Mouse (Mus musculus) hindbrain, embryonic 11.5 days (tissue): Measurements from ENCODE around the gene Eri3. TPM values are rescaled to one million over a fixed set of nuclear protein-coding genes. Genes with fewer than 3 reads are reported as not detected.

ENCODE experiments used
- ATAC-seq: fragments of 200-750 bp; cut with Nextera tagmentation; 2 replicates; pipeline ENCODE4 v1.8.0; 2017; ENCODE audit warnings: mild to moderate bottlenecking, moderate TSS enrichment, moderate library complexity; ENCODE audit not compliant: low FRiP score
- DNase-seq: peaks from one replicate; pipeline ENCODE4 v3.0.0-alpha.2; 2015; ENCODE audit warnings: low spot score
- H3K27ac ChIP-seq: fragments of 300-500 bp; sonication (generic); 2 replicates; pipeline ENCODE4 v1.5.1; 2014; ENCODE audit warnings: mild to moderate bottlenecking, low read depth, low read length
- H3K27me3 ChIP-seq: fragments of 300-500 bp; sonication (generic); 2 replicates; pipeline ENCODE4 v1.6.1; 2014; ENCODE audit warnings: mild to moderate bottlenecking, low read length, moderate library complexity, mixed read lengths; ENCODE audit not compliant: control insufficient read depth, insufficient read depth
- H3K36me3 ChIP-seq: fragments of 300-500 bp; sonication (generic); 2 replicates; pipeline ENCODE4 v1.6.1; 2014; ENCODE audit warnings: mild to moderate bottlenecking, low read length, moderate library complexity, mixed read lengths; ENCODE audit not compliant: control insufficient read depth, insufficient read depth
- H3K4me1 ChIP-seq: fragments of 300-500 bp; sonication (generic); replicated peaks from 2 replicates; pipeline ENCODE4 v1.6.1; 2014; ENCODE audit warnings: low read length, mixed read lengths; ENCODE audit not compliant: control insufficient read depth, insufficient read depth
- H3K4me2 ChIP-seq: fragments of 300-500 bp; sonication (generic); replicated peaks from 2 replicates; pipeline ENCODE4 v1.6.1; 2014; ENCODE audit warnings: mild to moderate bottlenecking, low read depth, low read length
- H3K4me3 ChIP-seq: fragments of 300-500 bp; sonication (generic); 2 replicates; pipeline ENCODE4 v1.5.1; 2014; ENCODE audit warnings: low read depth, low read length
- H3K9ac ChIP-seq: fragments of 300-500 bp; sonication (generic); 2 replicates; pipeline ENCODE4 v1.6.1; 2014; ENCODE audit warnings: low read depth, low read length
- H3K9me3 ChIP-seq: fragments of 300-500 bp; sonication (generic); 2 replicates; pipeline ENCODE4 v1.6.1; 2016; ENCODE audit warnings: low read length; ENCODE audit not compliant: control insufficient read depth
- WGBS: fragments of 180-500 bp; shearing (Covaris S2); extraction: QIAGEN DNeasy Blood & Tissue Kit; methylation state at CpG from one replicate; pipeline ENCODE4 v1.1.7; 2014; 5-methylcytosine and 5-hydroxymethylcytosine counted together
- polyA plus RNA-seq: library from polyadenylated mRNA; unstranded; fragments of >200 nt; fragmentation: Nextera tagmentation; extraction: Ambion mirVana; gene quantifications from 2 replicates; pipeline ENCODE4 v1.2.1, GENCODE M21; 2014

The Eri3 gene
- polyA plus RNA-seq, 1 experiment from 2014 or later: 110 TPM

DNA sequence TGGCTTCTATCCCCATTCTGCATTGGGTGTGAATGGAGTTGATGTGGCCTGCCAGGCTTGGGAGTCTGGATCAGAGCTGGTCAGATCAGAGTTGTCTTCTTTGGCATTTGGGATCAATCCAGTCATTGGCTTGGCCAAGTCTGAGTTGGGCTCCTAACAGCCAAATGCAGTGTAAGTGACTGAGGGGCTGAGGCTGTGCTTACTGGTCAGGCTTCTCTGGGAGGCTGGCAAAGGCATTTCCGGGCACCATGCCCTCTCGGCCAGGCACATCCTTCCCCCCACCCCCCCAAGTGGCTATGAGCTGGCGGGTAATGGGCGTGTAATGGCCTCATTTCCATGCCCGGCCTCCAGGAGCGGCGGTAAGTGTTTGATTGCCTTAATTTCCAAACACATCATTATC lies 115.4 kb downstream of the Eri3 start:
- DNase-seq: no peak
- no peak overlapping the region for H3K9ac ChIP-seq
- H3K4me2 ChIP-seq: no peak overlapping the region
- H3K36me3 ChIP-seq: no peaks in the 10 kb centered on the region
- no peaks in the 10 kb centered on the region for H3K4me1 ChIP-seq
- WGBS: 75% methylated on average over 7 of the region's 7 CpGs
- no peak for ATAC-seq
- no peaks in the 10 kb centered on the region for H3K9me3 ChIP-seq
- no peak overlapping the region for H3K4me3 ChIP-seq
- H3K27me3 ChIP-seq: no peaks in the 10 kb centered on the region
- H3K27ac ChIP-seq: no peak overlapping the region

DNA sequence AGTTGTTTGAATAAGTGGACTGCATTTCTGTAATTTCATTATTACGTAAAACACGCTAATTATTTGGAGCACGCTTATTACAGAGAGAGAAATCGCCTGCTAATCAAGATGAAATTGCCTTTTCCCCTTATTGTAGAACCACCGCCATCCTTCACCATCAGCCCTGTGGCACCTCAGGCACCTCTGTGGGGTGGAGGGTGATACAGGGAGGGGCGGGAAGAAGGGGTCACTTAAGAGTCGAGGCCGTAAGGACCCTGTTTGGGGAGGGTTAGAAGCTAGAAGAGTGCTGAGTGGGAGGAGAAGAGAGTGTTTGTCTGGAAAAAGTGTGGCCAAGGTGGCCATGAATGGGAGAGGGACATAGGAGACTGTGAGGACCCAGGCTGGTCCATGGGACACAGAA lies 115.9 kb downstream of the Eri3 start:
- Histone ChIP-seq H3K36me3 (no peaks in the 10 kb centered on the region), H3K4me3 (no peak overlapping the region), H3K9me3 (no peaks in the 10 kb centered on the region), H3K27ac (no peak overlapping the region), H3K27me3 (no peaks in the 10 kb centered on the region), H3K4me2 (no peak overlapping the region), H3K9ac (no peak overlapping the region), H3K4me1 (no peaks in the 10 kb centered on the region)
- WGBS: 82% methylated on average over 8 of the region's 8 CpGs
- DNase-seq (no peak), ATAC-seq (no peak)

DNA sequence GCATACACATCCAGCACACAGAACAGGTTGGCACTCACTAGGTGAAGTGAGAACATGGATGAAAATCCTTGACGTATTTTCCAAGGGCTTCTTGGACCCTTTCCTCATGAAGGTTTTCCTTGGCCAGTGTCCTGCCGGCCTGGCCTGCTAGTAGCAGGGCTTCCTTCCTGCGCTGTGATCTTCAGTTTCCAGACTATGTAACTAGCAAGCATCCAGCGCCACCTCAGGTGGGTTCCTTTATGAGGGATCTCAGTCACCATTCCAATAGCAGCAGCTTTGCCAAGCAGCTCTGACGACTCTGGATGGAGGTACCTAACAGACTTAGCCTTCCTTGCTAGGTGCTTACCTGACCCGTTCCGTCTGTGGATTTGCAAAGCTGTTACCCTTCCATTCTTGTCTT lies 119.7 kb downstream of the Eri3 start:
- Histone ChIP-seq H3K4me3 (no peak overlapping the region), H3K27me3 (no peaks in the 10 kb centered on the region), H3K36me3 (peaks cover 7% of the 10 kb centered on the region), H3K9me3 (no peaks in the 10 kb centered on the region), H3K9ac (no peak overlapping the region), H3K4me1 (no peaks in the 10 kb centered on the region), H3K4me2 (no peak overlapping the region), H3K27ac (no peak overlapping the region)
- WGBS: 82% methylated on average over 7 of the region's 7 CpGs
- ATAC-seq (no peak), DNase-seq (no peak)

GRCm38 (mm10) chr4:117672042-117672441 lies 121.9 kb downstream of the Eri3 start:
- Histone ChIP-seq H3K27me3 (no peaks in the 10 kb centered on the region), H3K9me3 (no peaks in the 10 kb centered on the region), H3K36me3 (peaks cover 16% of the 10 kb centered on the region), H3K9ac (no peak overlapping the region), H3K4me2 (no peak overlapping the region), H3K4me1 (no peaks in the 10 kb centered on the region), H3K27ac (0 out of 2 replicates have a peak overlapping the region, but pooled peaks have one; percentile 13), H3K4me3 (no peak overlapping the region)
- peak; percentile 72 for ATAC-seq
- no peak for DNase-seq
- 76% methylated on average over 9 of the region's 9 CpGs for WGBS

- H3K9ac ChIP-seq: no peak overlapping the region
- no peak; the same call in 1 of the 2 replicates for ATAC-seq
- H3K36me3 ChIP-seq: peaks cover 16% of the 10 kb centered on the region
- H3K4me3 ChIP-seq: no peak overlapping the region
- whole genome bisulfite sequencing: 84% methylated on average over 3 of the region's 3 CpGs
- no peak overlapping the region for H3K27ac ChIP-seq
- H3K27me3 ChIP-seq: no peaks in the 10 kb centered on the region
- no peak for DNase-seq
- no peaks in the 10 kb centered on the region for H3K4me1 ChIP-seq
- no peak overlapping the region for H3K4me2 ChIP-seq
- no peaks in the 10 kb centered on the region for H3K9me3 ChIP-seq
These were observed 123.7 kb downstream of the Eri3 start for GRCm38 (mm10) chr4:117673901-117674300.

DNA sequence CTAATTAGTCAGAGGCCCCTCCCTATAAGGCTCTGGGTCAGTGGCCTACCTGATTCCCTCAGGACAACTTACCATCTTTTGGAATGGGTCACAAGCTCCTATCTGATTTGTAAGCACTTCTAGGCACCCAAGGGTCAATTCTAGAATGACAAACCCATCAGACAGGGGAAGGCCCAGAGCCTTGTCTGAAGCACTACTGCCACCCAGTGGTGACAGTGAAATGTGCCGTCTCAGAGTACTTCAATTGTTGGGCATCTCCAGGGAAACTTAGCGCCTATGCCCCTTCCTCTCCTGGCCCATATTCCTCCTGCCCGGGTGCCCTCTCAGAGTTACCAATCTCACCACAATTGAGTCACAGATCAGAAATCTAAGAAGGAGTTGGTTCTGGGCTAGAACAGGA lies 126.7 kb downstream of the Eri3 start:
- Histone ChIP-seq H3K27ac (no peak overlapping the region), H3K4me1 (0 out of 2 replicates have a peak, but pooled peaks cover 3% of the 10 kb centered on the region), H3K36me3 (peaks cover 16% of the 10 kb centered on the region), H3K4me3 (no peak overlapping the region), H3K27me3 (no peaks in the 10 kb centered on the region), H3K4me2 (no peak overlapping the region), H3K9ac (no peak overlapping the region), H3K9me3 (no peaks in the 10 kb centered on the region)
- ATAC-seq (peak; percentile 55; the same call in 1 of the 2 replicates), DNase-seq (peak; percentile 92)
- 8% methylated on average over 3 of the region's 3 CpGs for WGBS

DNA sequence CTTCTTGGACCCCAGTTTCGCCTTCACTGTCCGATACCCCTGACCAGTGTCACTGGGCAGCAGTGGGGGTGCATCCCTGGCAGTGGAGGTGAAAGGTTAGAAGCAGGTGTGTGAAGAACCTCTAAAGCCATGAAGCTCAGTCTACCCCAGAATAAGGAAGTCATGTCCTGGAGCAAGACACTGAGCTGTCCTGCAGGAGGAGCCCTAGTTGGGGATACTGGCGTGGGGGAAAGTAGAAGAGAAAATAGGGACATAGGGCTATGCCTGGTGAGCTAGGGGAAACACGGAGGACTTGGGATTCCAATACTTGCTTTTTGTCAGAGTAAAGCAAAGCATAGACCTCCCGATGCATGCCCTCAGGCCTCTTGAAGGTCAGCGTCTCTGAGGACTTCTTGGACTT lies 130.8 kb downstream of the Eri3 start:
- H3K4me1 ChIP-seq: 0 out of 2 replicates have a peak, but pooled peaks cover 3% of the 10 kb centered on the region
- no peak overlapping the region for H3K9ac ChIP-seq
- ATAC-seq: no peak
- no peaks in the 10 kb centered on the region for H3K27me3 ChIP-seq
- no peak overlapping the region; the same call in 1 of the 2 replicates for H3K4me3 ChIP-seq
- 83% methylated on average over 6 of the region's 6 CpGs for WGBS
- no peaks in the 10 kb centered on the region for H3K9me3 ChIP-seq
- no peak overlapping the region for H3K4me2 ChIP-seq
- no peak for DNase-seq
- H3K27ac ChIP-seq: no peak overlapping the region
- 0 out of 2 replicates have a peak, but pooled peaks cover 4% of the 10 kb centered on the region for H3K36me3 ChIP-seq

GRCm38 (mm10) chr4:117681931-117682461 lies 131.8 kb downstream of the Eri3 start, which contains the start of gene Dmap1:
Gene Dmap1, minus strand, starts transcription at chr4:117682273.
- H3K4me3 ChIP-seq: peak within 1 kb of the TSS; percentile 57

DNA sequence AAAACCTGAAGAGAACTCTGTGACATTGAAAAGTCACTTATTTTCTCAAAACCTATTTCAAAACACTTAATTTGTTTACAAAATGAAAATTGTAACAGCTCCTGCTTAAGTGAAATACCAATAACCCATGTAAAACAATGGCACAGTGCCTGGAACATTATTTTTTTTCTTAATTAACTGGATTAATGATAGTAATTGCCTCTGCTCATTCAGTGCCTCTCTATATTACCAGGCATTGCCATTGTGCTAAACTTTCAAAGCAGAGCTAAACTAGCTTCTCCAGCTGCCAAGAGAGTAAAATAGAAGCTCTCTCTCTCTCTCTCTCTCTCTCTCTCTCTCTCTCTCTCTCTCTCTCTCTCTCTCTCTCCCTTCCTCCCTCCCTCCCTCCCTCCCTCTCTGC lies 132.3 kb downstream of the Eri3 start:
- no peaks in the 10 kb centered on the region for H3K9me3 ChIP-seq
- no peaks in the 10 kb centered on the region for H3K36me3 ChIP-seq
- H3K4me2 ChIP-seq: peak overlapping the region; percentile 67
- no peaks in the 10 kb centered on the region for H3K27me3 ChIP-seq
- peak overlapping the region; percentile 57 for H3K4me3 ChIP-seq
- ATAC-seq (0 out of 2 replicates have a peak, but pooled peaks have one; percentile 20), DNase-seq (no peak)
- no peak overlapping the region for H3K27ac ChIP-seq
- H3K4me1 ChIP-seq: 0 out of 2 replicates have a peak, but pooled peaks cover 3% of the 10 kb centered on the region
- peak overlapping the region; percentile 64; the same call in 1 of the 2 replicates for H3K9ac ChIP-seq

More at GRCm38 (mm10) chr4:117681931-117682461, 131.8 kb downstream of the Eri3 start, which contains the start of gene Dmap1:
- ATAC-seq: peak; percentile 89
- Histone ChIP-seq H3K27ac (no peak within 1 kb of the TSS), H3K27me3 (no peaks in the 10 kb centered on the region), H3K9me3 (no peaks in the 10 kb centered on the region), H3K4me2 (peak within 1 kb of the TSS; percentile 67), H3K36me3 (no peaks in the 10 kb centered on the region), H3K9ac (peak within 1 kb of the TSS; percentile 64), H3K4me1 (0 out of 2 replicates have a peak, but pooled peaks cover 3% of the 10 kb centered on the region)
- WGBS: under 1% methylated on average over 33 of the region's 33 CpGs
- peak; percentile 97 for DNase-seq
